Mouse (Mus musculus) E14TG2a.4 (cell line): ENCODE measurements around the gene Keg1.

ENCODE experiments used
- CTCF ChIP-seq: conservative IDR thresholded peaks from 2 replicates; pipeline ENCODE4 v1.5.1; 2014; ENCODE audit warnings: low read length
- POU5F1 ChIP-seq: IDR thresholded peaks from 2 replicates; pipeline ENCODE4 v1.6.1; 2014; ENCODE audit warnings: low read length, borderline replicate concordance

GRCm38 (mm10) chr19:12758936-12759478 lies 63.4 kb downstream of the Keg1 start:
- TF ChIP-seq POU5F1 (no peak), CTCF (no peak)
